Mouse (Mus musculus) adrenal gland, adult 8-10 months (tissue): Measurements from ENCODE around the gene Mthfd1l. TPM values are rescaled to one million over a fixed set of nuclear protein-coding genes. Genes with fewer than 3 reads are reported as not detected.
A peak's percentile ranks its signal among the peaks of the same experiment; 100 is the strongest.
"Not testable (repeated sequence)": the region's sequence is repeated elsewhere in the genome, so short reads cannot be mapped to it uniquely, and the experiment has no call there.

Experiments used
- DNase-seq: peaks from one replicate; pipeline ENCODE4 v3.0.0; 2022
- total RNA-seq, 4 experiments: library from RNA; stranded (reverse); gene quantifications; 2 replicates each; pipeline ENCODE4 v1.2.4; 2022

The Mthfd1l gene
- total RNA-seq, 4 experiments from 2014 or later = 4.9 to 9.2 (median 8.0) TPM

GRCm38 (mm10) chr10:4158533-4158932 is 185.6 kb downstream of the Mthfd1l start:
- DNase-seq = no peak

GRCm38 (mm10) chr10:4159541-4160090 is 186.7 kb downstream of the Mthfd1l start:
- DNase-seq = no peak

- DNase-seq = no peak
These were observed 187.4 kb downstream of the Mthfd1l start for GRCm38 (mm10) chr10:4160242-4160785.

GRCm38 (mm10) chr10:4162049-4162448 is 189.1 kb downstream of the Mthfd1l start:
- no peak for DNase-seq

GRCm38 (mm10) chr10:4162976-4163375 is 190.1 kb downstream of the Mthfd1l start:
- DNase-seq = no peak

GRCm38 (mm10) chr10:4164681-4165080 is 191.8 kb downstream of the Mthfd1l start:
- DNase-seq = no peak

- DNase-seq = no peak
These were observed 195.4 kb downstream of the Mthfd1l start for GRCm38 (mm10) chr10:4168222-4168798.

- DNase-seq = no peak
These were observed 201.3 kb downstream of the Mthfd1l start for GRCm38 (mm10) chr10:4174229-4174628.

- DNase-seq = no peak
These were observed 201.8 kb downstream of the Mthfd1l start for GRCm38 (mm10) chr10:4174717-4175116.

GRCm38 (mm10) chr10:4177285-4177684 is 204.4 kb downstream of the Mthfd1l start:
- DNase-seq = no peak

GRCm38 (mm10) chr10:4179049-4179790 is 206.3 kb downstream of the Mthfd1l start:
- no peak for DNase-seq

- DNase-seq = peak; percentile 12
These were observed 209.0 kb downstream of the Mthfd1l start for GRCm38 (mm10) chr10:4181953-4182352.

GRCm38 (mm10) chr10:4182406-4182805 is 209.5 kb downstream of the Mthfd1l start:
- DNase-seq = no peak

- DNase-seq = peak; percentile 53
These were observed 215.9 kb downstream of the Mthfd1l start for GRCm38 (mm10) chr10:4188614-4189402.

- DNase-seq = no peak
These were observed 216.5 kb downstream of the Mthfd1l start for GRCm38 (mm10) chr10:4189422-4189821.

- no peak for DNase-seq
These were observed 226.1 kb downstream of the Mthfd1l start for GRCm38 (mm10) chr10:4198978-4199377.

- DNase-seq = no peak
These were observed 227.0 kb downstream of the Mthfd1l start for GRCm38 (mm10) chr10:4199926-4200325.

GRCm38 (mm10) chr10:4200546-4201104 is 227.7 kb downstream of the Mthfd1l start:
- no peak for DNase-seq

- DNase-seq = no peak
These were observed 228.2 kb downstream of the Mthfd1l start for GRCm38 (mm10) chr10:4201141-4201540.

- DNase-seq = not testable (repeated sequence)
These were observed 230.7 kb downstream of the Mthfd1l start for GRCm38 (mm10) chr10:4203651-4204050.

- DNase-seq = no peak
These were observed 236.1 kb downstream of the Mthfd1l start for GRCm38 (mm10) chr10:4209040-4209439.

- DNase-seq = no peak
These were observed 237.6 kb downstream of the Mthfd1l start for GRCm38 (mm10) chr10:4210313-4211066.
